Mouse (Mus musculus): Measurements from ENCODE around the gene Morc1. TPM values are rescaled to one million over a fixed set of nuclear protein-coding genes. Genes with fewer than 3 reads are reported as not detected.

Morc1 gene
- total and polyA plus RNA-seq, 3 experiments: 0.64 TPM; not detected in 2

DNA sequence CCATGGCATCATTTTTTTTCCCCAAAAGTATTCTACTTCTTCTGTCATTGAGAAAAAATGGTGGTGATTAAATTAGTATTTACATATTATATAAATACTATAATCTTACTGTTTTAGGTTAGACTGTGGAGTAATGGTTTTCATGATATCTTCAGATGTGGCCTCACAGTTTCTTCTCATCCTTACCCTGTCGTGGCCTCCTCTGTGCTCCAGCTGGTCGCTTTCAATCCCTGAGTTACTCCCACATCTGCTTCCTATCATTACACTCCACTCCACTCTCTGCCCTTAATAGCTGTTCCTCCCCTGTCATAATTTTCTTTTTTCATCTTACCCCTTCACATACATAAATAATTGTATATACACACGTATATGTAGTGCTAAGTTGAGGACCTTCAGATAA lies 22.2 kb downstream of the Morc1 start:
- H3K27me3 ChIP-seq (replicated peaks): no peaks in the 10 kb centered on the region
- in situ Hi-C loops (cut with MboI; ENCODE audit: low pct_ligation_motif_present, low pct_unique_long_range_greater_than_20kb, low sequenced_read_pairs) (no loop called here), dilution Hi-C loops (cut with MboI; ENCODE audit: extremely low pct_ligation_motif_present, extremely low pct_unique_long_range_greater_than_20kb, low sequenced_read_pairs) (no loop called here)
- H3K79me2 ChIP-seq (replicated peaks; ENCODE audit: control insufficient read depth, extremely low read depth, insufficient read depth, poor library complexity, severe bottlenecking): no peaks in the 10 kb centered on the region
- no peaks in the 10 kb centered on the region for H3K4me1 ChIP-seq (ENCODE audit: control insufficient read depth in 1 of 2, insufficient read depth in 2 of 2)
- TF ChIP-seq TBP (conservative IDR thresholded peaks at IDR 0.05; ENCODE audit: low read depth, low read length) (no peak), MAFK (IDR thresholded peaks at IDR 0.05; ENCODE audit: insufficient replicate concordance, low read length) (no peak), KAT2A (IDR thresholded peaks at IDR 0.05; ENCODE audit: insufficient replicate concordance, low read length) (no peak), ETS1 (conservative IDR thresholded peaks at IDR 0.05; ENCODE audit: low read depth, low read length) (no peak), POLR2AphosphoS2 (IDR thresholded peaks at IDR 0.05; ENCODE audit: low read depth, low read length) (no peak), EP300 (IDR thresholded peaks at IDR 0.05; ENCODE audit: low read length) (no peak), ZNF384 (IDR thresholded peaks at IDR 0.05; ENCODE audit: low read depth, low read length) (no peak), GABPA (IDR thresholded peaks at IDR 0.05; ENCODE audit: insufficient replicate concordance, low read depth, low read length) (no peak), USF2 (conservative IDR thresholded peaks at IDR 0.05; ENCODE audit: low read depth, low read length) (no peak), IRF4 (IDR thresholded peaks at IDR 0.05; ENCODE audit: low read depth, low read length) (no peak)
- H3K4me3 ChIP-seq (replicated peaks in 1 of 3; ENCODE audit: low read depth in 2 of 3, low read length in 2 of 3, poor library complexity in 1 of 3): no peak overlapping the region
- no peak overlapping the region for H3K27ac ChIP-seq (ENCODE audit: insufficient read depth, low read depth)
- H3K9me3 ChIP-seq (replicated peaks; ENCODE audit: low read length): peaks cover 56% of the 10 kb centered on the region
- no peak for DNase-seq (ENCODE audit: extremely low read depth)
- no peak overlapping the region for H3K4me2 ChIP-seq (ENCODE audit: insufficient read depth, low read depth, poor library complexity, severe bottlenecking)
- no peak overlapping the region for H3K9ac ChIP-seq (ENCODE audit: insufficient read depth, low read depth)
- no peaks in the 10 kb centered on the region for H3K36me3 ChIP-seq (replicated peaks in 1 of 2; ENCODE audit: control insufficient read depth in 1 of 2, insufficient read depth in 1 of 2, low read length in 1 of 2)

DNA sequence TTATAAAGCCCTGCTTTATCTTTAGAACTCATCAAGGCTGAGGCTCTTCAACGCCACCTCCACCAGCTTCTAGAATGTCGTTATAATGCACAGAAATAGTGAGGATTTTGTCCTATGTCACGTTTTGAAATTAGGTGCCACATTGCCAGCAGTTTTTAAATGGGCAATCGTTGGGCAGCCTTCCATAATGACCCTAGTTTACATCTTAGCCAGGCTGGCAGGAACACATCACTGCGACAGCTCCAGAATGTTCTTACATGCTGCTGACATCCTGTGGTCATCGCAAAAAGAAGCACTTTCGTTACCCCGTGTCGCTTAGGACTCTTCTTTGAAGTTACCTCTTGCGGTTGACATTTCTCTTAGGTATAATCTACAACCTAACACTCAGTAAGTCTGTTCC lies 42.4 kb downstream of the Morc1 start:
- H3K27ac ChIP-seq (ENCODE audit: insufficient read depth, low read depth): no peak overlapping the region
- dilution Hi-C loops (cut with MboI; ENCODE audit: extremely low pct_ligation_motif_present, extremely low pct_unique_long_range_greater_than_20kb, low sequenced_read_pairs): no loop called here
- in situ Hi-C loops (cut with MboI; ENCODE audit: low pct_ligation_motif_present, low pct_unique_long_range_greater_than_20kb, low sequenced_read_pairs): no loop called here
- H3K9ac ChIP-seq (ENCODE audit: insufficient read depth, low read depth): no peak overlapping the region
- no peaks in the 10 kb centered on the region for H3K79me2 ChIP-seq (replicated peaks; ENCODE audit: control insufficient read depth, extremely low read depth, insufficient read depth, poor library complexity, severe bottlenecking)
- no peak for DNase-seq (ENCODE audit: extremely low read depth)
- no peak for TF ChIP-seq MEF2A (IDR thresholded peaks at IDR 0.05; ENCODE audit: borderline replicate concordance, low read depth, low read length)
- TF ChIP-seq PAX5 (IDR thresholded peaks at IDR 0.05; ENCODE audit: low read length): no peak
- no peak for TF ChIP-seq TBP (conservative IDR thresholded peaks at IDR 0.05; ENCODE audit: low read depth, low read length)
- TF ChIP-seq SIN3A (IDR thresholded peaks at IDR 0.05; ENCODE audit: low read length): no peak
- no peak for TF ChIP-seq JUN (IDR thresholded peaks at IDR 0.05; ENCODE audit: insufficient read depth, low read depth, low read length)
- TF ChIP-seq JUND (conservative IDR thresholded peaks at IDR 0.05; ENCODE audit: low read depth, low read length): no peak
- TF ChIP-seq KAT2A (IDR thresholded peaks at IDR 0.05; ENCODE audit: insufficient replicate concordance, low read length): no peak
- TF ChIP-seq ZMIZ1 (IDR thresholded peaks at IDR 0.05; ENCODE audit: low read depth, low read length): no peak
- TF ChIP-seq ZNF384 (IDR thresholded peaks at IDR 0.05; ENCODE audit: low read depth, low read length): no peak
- TF ChIP-seq USF1 (IDR thresholded peaks at IDR 0.05; ENCODE audit: low read depth, low read length): no peak
- TF ChIP-seq ZC3H11A (IDR thresholded peaks at IDR 0.05; ENCODE audit: low read depth, low read length): no peak
- H3K36me3 ChIP-seq (replicated peaks in 1 of 2; ENCODE audit: control insufficient read depth in 1 of 2, insufficient read depth in 1 of 2, low read length in 1 of 2): no peaks in the 10 kb centered on the region
- no peak overlapping the region for H3K4me3 ChIP-seq (replicated peaks in 1 of 3; ENCODE audit: low read depth in 2 of 3, low read length in 2 of 3, poor library complexity in 1 of 3)
- H3K9me3 ChIP-seq (replicated peaks; ENCODE audit: low read length): peaks cover 59% of the 10 kb centered on the region
- no peaks in the 10 kb centered on the region for H3K27me3 ChIP-seq (replicated peaks)
- no peaks in the 10 kb centered on the region for H3K4me1 ChIP-seq (ENCODE audit: control insufficient read depth in 1 of 2, insufficient read depth in 2 of 2)
- H3K4me2 ChIP-seq (ENCODE audit: insufficient read depth, low read depth, poor library complexity, severe bottlenecking): no peak overlapping the region
